Mouse (Mus musculus) frontal cortex, postnatal 25 days (tissue): Measurements from ENCODE around the gene Knl1.

ENCODE experiments used
- DNase-seq, 2 experiments: peaks; one replicate each; pipeline ENCODE4 v3.0.0; 2022; ENCODE audit warnings: low spot score in 2 of 2

Gene Knl1

DNA sequence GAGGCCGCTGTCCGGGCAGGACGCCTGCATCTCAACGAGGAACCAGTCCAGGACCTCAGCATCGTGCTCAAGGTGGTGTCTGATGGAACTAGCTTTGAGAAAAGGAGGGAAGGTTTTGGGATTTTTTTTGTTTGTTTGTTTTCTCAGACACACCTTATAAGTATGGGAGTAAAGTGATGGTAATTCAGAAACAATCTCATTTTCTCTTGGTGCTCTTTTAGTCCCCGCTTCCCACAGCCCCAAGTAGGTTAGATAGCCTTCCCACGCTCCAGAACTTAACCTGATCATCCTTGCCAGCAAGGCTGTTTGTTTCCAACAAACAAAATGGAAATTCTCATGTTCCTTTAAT is 11.5 kb upstream of the Knl1 start:
- DNase-seq: no peak

DNA sequence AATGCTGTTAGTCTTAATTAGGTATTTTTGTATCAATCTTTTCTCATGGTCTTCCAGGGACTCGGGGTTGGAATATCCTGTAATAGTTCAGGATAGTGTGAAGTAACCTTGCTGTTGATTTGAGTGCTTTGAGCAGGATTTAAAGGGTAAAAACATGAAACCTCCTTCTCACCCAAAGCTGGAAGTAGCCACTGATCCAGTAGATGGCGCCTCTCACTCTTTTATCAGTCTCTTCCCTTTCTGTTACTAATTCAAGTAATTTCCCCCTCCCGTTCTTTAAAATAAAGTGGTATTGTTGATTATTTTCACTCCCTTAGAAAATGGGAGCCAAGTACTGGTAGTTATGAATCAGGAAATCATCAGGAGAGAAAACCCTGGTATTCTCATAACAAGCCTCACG is 6.0 kb upstream of the Knl1 start:
- no peak for DNase-seq

DNA sequence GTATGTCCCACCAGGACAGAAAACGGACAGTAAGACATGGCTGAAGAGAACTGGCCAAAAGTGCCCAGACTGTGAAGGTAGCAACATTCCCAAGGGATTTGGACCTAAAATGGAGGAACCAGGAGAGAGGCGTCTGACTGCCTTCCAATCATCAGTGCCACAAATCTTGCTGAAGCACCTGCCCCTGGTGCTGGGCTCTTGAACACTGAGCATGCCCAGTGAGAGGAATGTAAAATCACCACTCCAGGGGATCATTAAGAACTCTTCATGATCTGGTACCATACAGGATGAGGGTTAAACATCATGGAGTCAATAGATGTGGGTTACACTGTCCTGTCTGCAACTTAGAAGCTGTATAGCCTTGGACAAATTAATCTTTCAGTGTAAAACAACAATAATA is 1.8 kb upstream of the Knl1 start:
- no peak for DNase-seq

DNA sequence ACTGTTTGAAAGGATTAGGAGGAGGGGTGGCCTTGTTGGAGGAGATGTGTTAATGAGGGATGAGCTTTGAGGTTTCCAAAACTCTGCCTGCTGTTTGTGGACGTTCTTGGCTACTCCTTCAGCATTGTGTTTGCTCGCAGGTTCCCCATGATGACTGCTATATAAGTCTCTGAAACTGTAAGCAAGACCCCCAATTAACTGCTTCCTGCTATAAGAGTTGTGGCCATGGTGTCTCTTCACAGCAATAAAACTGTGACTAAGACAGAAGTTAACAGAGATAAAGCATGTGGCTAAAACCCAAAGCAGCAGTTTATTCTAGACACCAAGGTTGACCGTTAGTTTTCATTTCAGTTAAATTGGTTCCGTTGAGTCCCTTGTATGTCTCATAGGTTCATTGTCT is 930 bp downstream of the Knl1 start:
- no peak for DNase-seq

DNA sequence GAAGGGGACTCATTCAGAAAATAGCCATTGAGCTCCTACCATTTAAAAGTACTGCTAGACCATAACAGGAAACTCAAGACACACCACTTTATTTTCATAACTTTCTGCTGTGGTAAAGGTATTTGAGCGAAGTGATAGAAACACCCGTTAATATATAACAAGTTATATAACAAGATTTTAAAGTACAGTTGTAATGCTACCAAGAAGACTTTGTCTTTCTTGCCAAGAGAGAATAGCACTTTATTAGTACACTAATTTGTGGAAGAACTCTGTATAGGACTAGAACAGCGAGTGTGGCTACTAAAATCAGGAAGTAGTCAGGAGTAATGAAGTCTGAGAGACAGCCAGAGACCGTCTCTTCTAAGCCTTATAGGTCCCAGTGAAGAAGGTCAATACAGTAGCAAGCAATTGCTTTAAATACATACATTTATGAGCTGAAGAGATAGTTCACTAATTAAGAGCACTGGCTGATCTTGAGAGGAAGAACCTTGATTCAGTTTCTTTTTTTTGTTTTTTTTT is 3.3 kb downstream of the Knl1 start:
- no peak for DNase-seq

DNA sequence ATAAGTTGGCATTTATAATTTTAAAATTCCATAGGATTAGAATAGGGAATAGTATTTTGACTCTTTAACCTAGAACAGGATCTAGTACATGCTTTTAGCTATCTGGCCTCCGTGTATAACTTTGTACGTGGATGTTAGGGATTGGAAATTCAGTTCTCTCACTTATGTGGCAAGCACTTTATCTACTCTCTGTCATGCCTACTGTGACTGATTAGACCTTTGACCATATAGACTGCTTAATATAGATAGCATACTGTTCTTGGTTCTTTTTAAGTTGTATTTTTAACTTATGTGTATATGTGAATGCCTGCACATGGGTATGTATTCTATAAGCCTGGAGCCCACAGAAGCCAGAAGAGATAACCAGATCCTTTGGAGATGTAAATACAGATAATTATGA is 13.2 kb downstream of the Knl1 start:
- no peak for DNase-seq

DNA sequence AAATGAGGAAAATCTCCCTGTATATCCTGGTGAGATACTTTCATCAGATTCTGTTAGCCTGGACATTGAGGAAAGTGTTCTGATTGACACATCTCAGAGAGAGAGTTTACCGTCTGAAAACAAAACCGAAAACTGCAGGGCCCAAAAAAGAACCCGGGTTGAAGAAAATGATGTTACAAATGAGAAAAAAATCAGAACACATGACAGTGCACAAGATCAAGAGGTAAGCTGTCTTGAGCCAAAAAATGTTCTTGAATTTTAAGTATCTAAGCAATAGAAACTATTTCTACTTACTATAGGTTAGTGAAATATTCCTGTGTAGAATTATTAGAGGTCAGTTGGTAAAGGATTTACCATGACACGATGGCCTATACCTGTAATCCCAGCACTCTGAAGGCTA is 25.5 kb downstream of the Knl1 start:
- no peak for DNase-seq

DNA sequence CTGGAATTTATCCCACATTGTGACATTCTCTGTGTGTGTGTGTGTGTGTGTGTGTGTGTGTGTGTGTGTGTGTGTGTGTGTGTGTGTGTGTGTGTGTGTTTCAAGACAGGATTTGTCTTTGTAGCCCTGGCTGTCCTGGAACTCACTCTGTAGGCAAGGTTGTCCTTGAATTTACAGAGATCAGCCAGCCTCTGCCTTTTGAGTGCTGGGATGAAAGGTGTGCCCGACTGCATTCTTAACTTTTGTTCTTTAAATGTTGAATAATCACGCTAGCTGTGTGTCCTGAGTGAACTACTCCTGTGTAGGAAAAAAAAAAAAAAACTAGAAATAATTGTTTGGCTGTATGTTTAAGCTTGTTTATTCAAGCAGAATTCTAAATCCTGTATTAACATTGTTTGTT is 39.2 kb downstream of the Knl1 start:
- no peak for DNase-seq

DNA sequence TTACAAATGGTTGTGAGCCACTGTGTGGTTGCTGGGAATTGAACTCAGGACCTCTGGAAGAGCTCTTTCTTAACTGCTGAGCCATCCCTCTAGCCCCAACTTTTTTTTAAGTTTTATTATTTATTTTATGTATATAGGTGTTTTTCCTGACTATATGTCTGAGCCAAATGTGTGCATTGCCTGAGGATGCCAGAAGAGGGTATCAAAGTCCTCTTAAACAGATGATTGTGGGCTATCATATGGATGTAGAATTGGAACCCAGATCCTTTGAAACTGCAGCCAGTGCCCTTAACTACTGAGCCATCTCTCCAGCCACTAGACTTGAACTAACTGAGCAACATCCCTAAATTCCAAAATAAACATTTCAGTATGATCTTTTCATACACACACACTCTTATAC is 54.6 kb downstream of the Knl1 start:
- DNase-seq: no peak

DNA sequence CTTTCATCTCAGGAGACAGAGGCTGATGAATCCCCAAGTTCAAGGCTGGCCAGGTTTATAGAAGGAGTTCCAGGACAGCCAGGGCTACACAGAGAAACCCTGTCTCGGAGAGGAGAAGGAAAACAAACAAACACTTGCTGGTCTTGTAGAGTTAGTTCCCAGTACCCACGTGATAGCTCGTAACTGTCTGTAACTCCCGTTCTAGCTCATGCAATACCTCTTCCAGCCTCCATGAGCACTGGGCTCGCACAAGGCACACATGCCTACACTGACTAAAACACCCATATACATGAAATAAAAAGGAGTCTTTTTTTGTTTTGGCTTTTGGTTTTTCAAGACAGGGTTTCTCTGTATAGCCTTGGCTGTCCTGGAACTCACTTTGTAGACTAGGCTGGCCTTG is 59.7 kb downstream of the Knl1 start:
- DNase-seq: no peak

DNA sequence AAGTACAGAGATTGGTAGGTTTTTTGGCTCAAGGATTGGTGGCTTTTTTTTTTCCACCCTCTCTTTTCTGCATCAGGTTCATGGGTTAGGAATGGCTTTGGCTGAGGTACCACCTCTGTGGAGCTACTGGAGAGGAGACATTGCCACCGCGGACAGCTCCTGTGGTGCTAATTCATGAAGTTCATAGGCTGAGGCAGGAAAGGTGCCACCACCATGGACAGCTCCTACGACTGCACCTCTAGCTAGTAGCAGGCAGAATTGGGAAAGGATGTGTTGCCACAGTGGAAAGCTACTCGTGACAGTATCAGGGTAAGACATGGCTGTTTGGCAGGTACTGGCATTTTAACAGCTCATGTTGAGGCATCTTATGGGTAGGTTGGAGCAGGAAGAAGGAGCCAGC is 61.6 kb downstream of the Knl1 start:
- DNase-seq: no peak

DNA sequence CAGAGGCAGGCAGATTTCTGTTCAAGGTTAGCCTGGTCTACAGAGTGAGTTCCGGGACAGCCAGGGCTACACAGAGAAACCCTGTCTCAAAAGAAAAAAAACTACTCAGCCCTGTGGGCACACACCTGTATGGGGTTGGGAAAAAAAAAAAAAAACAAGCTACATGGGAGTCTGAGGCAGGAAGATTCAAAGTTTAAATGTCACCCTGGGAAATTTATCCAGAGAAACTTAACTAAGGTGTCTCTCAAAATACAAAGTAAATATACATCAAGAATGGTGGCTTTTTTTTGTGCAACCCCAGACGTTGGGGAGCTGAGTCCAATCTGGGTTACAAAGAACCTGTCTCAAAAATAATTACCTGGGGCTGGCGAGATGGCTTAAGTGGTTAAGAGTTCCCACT is 64.1 kb downstream of the Knl1 start:
- no peak for DNase-seq

DNA sequence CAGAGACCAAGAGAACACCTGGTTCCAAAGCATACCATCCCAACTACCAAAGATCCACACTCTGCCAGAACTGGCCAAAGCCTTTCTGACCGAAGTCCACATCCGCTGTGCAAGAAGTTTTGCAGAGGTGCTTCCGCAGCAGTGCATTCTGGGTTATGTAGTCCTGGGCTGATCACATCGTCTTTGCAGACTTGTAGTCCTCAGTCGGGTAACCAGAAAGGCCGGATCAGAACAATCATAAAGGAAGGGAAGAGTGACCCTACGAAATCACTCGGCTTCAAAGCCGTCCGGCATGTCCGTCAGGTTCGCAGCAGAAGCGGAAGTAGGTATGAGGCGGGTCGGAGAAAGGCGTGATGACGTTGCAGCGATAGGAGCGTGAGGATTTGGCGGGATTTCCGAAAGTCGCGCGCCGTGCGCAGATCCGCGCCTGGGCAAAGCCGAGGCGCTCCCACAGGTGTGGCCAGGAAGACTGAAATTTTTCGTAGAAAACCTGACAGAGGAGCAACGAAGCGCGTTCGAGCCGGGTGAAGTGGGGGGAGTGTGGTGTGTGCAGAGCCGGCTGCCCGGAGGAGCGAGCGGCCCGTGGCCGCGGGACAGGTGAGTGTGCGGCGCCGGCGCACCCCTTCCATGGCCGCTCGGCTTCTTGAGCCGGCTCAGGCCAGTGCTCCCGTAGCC is 65.7 kb downstream of the Knl1 start, which contains the start of gene Rad51:
Gene Rad51 (plus strand): TSS at position 356 of the 675 bp plus-strand sequence.
- DNase-seq: peak; percentile 81

DNA sequence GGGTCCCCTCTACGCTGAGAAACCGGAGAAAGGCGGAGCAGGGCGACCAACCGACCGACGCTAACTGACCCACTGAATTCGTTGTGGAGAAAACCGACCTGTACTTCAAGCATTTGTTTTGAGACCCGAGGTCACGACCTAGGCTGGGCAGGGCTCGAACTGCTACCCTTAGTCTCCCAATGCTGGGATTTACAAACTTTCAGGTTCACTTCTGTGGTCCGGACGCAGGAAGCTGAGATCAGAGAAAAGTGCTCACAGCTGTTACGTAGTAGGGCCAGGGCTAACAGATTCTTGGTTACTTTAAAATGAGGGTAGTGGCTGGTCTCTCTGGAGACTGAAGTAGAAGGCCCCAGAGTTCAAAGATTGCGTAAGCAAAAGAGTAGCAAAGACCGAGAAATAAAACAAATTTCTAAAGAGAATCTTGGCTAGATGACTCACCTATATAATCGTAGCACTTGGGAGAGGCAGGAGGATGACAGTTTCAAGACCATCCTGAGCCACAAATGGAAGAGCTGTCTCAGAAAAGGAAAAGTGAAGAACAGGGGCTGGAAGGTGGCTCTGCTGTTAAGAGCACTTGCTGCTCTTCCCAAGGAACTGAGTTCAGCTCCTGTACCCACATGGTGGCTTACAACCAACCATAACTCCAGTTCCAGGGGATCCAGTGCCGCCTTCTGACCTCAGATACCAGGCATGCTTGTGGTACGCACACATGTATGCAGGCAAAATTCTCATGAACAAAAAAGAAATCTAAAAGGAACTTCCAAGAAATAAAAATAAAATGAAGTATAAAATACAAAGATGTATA is 66.4 kb downstream of the Knl1 start:
- DNase-seq: no peak

DNA sequence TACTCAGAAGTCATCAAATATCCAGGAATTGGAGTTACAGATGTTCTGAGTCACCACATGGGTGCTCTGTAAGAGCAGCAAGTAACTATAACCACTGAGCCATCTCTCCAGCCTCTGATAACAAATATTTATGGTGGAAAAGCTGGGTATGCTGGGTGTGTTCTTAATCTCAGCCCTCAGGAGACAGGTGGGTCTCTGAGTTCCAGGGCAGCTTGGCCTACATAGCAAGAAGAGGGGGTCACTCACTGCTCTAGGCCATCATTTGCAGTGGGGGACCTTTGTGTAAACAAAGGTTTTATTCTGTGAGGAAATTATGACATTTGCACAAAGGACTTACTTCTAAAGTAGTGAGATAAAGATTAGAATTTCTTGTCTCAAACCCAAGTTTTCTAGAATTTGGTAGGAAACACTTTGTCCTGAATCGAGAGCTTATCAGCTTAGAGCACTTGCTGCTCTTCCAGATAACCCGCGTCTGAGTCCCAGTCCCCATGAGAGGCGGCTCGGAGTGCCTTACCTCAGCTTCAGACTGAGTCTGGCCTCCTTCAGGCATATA is 89.5 kb downstream of the Knl1 start:
- no peak for DNase-seq

DNA sequence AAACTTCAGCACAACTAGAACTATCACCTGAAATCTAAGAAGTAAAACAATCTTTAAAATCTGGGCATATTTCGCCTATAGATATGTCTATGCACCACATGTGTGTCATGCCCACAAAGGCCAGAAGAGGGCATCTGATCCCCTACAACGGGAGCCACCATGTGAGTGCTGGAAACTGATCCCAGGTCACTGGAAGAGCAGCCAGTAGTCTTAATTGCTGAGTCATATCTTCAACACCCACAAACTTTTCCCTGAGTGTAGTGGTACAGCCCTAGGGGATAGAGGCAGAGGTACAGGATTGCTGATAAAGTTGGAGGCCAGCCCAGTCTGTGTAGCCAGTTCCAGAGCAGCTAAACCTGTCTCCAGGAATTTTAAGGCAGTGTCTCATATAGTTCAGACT is 98.3 kb downstream of the Knl1 start:
- no peak for DNase-seq

DNA sequence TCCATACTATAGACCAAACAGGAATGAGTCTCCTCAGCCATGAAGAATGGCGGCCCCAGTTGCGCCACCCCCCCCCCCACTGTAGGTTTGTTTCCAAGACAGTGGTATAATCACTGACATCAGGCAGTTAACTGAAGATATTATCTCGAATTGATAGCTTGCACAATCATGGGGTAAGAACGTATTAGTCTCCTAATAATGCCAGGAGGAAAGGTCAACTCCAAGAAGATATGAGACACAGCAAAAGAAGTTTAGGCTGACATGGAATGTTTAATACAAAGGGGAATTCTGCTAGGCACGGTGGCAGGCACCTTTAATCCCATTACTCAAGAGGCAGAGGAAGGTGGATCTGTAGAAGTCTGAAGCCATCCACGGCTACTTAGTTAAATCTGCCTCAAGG is 99.5 kb downstream of the Knl1 start:
- DNase-seq: no peak

DNA sequence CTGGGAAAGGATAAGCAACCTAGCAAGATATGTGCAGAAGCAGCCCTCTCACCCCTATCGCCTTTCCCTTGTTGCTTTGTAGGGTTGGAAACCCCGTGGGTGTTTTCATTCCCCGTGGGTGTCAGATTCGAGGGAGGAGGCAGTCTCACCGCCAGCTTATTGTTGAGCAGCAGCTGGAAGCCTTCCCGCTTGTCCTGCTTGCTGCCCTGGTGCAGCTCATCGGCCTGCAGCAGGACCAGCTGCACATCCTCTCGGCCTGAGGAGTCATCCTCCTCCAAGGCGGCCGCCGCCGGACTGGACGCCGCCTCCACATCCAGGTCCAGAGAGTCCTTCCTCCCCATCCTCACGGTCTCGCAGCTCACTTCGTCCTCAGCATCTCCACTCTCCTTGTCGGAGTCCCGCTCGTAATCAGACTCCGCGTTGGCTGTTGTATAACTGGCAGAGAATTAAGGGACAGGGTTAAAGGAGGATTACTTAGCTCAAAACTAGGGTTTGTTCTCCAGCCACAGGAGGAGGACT is 100.3 kb downstream of the Knl1 start:
- DNase-seq: no peak

DNA sequence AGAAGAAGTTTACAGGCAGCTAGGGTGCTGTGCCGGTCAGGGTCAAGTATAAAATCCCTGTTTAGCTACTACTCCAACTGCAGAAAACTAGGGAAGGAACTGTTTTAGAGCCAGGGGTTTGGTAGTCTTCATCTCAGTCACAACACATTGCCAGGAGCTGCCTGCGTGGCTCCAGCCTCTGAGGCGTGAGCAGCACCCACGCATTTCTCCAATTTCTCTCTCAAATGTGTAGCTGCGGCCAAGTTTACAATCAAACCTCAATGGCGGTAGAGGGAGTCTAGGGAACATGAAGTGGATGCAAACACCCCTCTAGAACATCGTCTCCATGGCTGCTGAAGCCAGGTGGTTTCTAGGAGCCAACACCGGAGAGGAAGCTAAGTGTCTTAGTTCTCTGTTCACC is 100.9 kb downstream of the Knl1 start:
- no peak for DNase-seq

DNA sequence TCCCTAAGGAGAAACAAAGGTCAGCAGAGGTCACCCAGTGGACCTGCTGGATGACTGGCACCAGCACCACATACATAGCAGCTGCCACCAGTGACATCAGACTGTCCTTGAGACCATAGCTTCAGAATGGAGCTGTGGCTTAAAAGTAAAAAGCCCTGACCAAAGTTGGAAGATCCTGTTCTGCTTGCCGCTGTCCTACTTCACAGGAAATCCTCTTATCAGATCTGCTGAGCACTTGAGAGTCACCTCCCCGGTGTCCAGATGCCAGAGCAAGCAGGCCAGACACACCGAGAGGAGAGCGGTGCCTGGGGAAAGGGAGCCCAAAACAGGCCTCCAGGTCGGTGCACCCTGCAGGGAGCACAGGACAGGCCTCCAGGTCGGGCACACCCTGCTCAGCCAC is 105.3 kb downstream of the Knl1 start:
- DNase-seq: no peak

DNA sequence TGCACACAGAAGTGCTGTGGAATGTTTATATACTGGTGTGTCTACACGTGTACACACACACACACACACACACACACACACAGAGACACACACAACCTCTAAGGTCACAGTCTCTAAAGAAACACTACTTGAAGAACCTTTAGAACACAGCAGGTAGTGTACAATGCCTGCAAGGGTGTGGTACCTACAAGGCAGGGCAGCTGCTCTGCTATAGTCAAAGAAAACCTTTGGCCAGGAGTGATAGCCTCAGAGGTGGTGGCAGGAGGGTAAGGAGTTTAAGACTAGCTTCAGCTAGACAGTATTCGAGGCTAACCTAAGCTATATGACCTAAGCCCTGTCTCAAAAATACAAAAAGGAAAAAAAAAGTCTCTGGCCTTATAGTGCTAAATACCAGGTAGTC is 107.8 kb downstream of the Knl1 start:
- no peak for DNase-seq
